Mouse (Mus musculus) hindbrain, embryonic 11.5 days (tissue): ENCODE results near the gene Mon1a. TPM values are rescaled to one million over a fixed set of nuclear protein-coding genes. Genes with fewer than 3 reads are reported as not detected.

Source experiments
- ATAC-seq: fragments of 200-750 bp; cut with Nextera tagmentation; 2 replicates; pipeline ENCODE4 v1.8.0; 2017; ENCODE audit warnings: mild to moderate bottlenecking, moderate TSS enrichment, moderate library complexity; ENCODE audit not compliant: low FRiP score
- DNase-seq: peaks from one replicate; pipeline ENCODE4 v3.0.0-alpha.2; 2015; ENCODE audit warnings: low spot score
- H3K27ac ChIP-seq: fragments of 300-500 bp; sonication (generic); 2 replicates; pipeline ENCODE4 v1.5.1; 2014; ENCODE audit warnings: mild to moderate bottlenecking, low read depth, low read length
- H3K27me3 ChIP-seq: fragments of 300-500 bp; sonication (generic); 2 replicates; pipeline ENCODE4 v1.6.1; 2014; ENCODE audit warnings: mild to moderate bottlenecking, low read length, moderate library complexity, mixed read lengths; ENCODE audit not compliant: control insufficient read depth, insufficient read depth
- H3K36me3 ChIP-seq: fragments of 300-500 bp; sonication (generic); 2 replicates; pipeline ENCODE4 v1.6.1; 2014; ENCODE audit warnings: mild to moderate bottlenecking, low read length, moderate library complexity, mixed read lengths; ENCODE audit not compliant: control insufficient read depth, insufficient read depth
- H3K4me1 ChIP-seq: fragments of 300-500 bp; sonication (generic); replicated peaks from 2 replicates; pipeline ENCODE4 v1.6.1; 2014; ENCODE audit warnings: low read length, mixed read lengths; ENCODE audit not compliant: control insufficient read depth, insufficient read depth
- H3K4me2 ChIP-seq: fragments of 300-500 bp; sonication (generic); replicated peaks from 2 replicates; pipeline ENCODE4 v1.6.1; 2014; ENCODE audit warnings: mild to moderate bottlenecking, low read depth, low read length
- H3K4me3 ChIP-seq: fragments of 300-500 bp; sonication (generic); 2 replicates; pipeline ENCODE4 v1.5.1; 2014; ENCODE audit warnings: low read depth, low read length
- H3K9ac ChIP-seq: fragments of 300-500 bp; sonication (generic); 2 replicates; pipeline ENCODE4 v1.6.1; 2014; ENCODE audit warnings: low read depth, low read length
- H3K9me3 ChIP-seq: fragments of 300-500 bp; sonication (generic); 2 replicates; pipeline ENCODE4 v1.6.1; 2016; ENCODE audit warnings: low read length; ENCODE audit not compliant: control insufficient read depth
- WGBS: fragments of 180-500 bp; shearing (Covaris S2); extraction: QIAGEN DNeasy Blood & Tissue Kit; methylation state at CpG from one replicate; pipeline ENCODE4 v1.1.7; 2014; 5-methylcytosine and 5-hydroxymethylcytosine counted together
- polyA plus RNA-seq: library from polyadenylated mRNA; unstranded; fragments of >200 nt; fragmentation: Nextera tagmentation; extraction: Ambion mirVana; gene quantifications from 2 replicates; pipeline ENCODE4 v1.2.1, GENCODE M21; 2014

Mon1a gene
- polyA plus RNA-seq, 1 experiment from 2014 or later, result 18.1 TPM

GRCm38 (mm10) chr9:107904726-107905125 lies 16.8 kb downstream of the Mon1a start:
- WGBS, result 2% methylated on average over 4 of the region's 4 CpGs
- ATAC-seq, result peak; percentile 52; the same call in 1 of the 2 replicates
- H3K9ac ChIP-seq, result no peak overlapping the region
- H3K9me3 ChIP-seq, result no peaks in the 10 kb centered on the region
- H3K4me3 ChIP-seq, result no peak overlapping the region
- H3K36me3 ChIP-seq, result no peaks in the 10 kb centered on the region
- DNase-seq, result peak; percentile 94
- H3K4me2 ChIP-seq, result no peak overlapping the region
- H3K27ac ChIP-seq, result no peak overlapping the region
- peaks cover 14% of the 10 kb centered on the region for H3K27me3 ChIP-seq
- peaks cover 16% of the 10 kb centered on the region; the same call in 1 of the 2 replicates for H3K4me1 ChIP-seq

- H3K4me1 ChIP-seq, result peaks cover 12% of the 10 kb centered on the region; the same call in 1 of the 2 replicates
- no peaks in the 10 kb centered on the region for H3K36me3 ChIP-seq
- DNase-seq, result peak; percentile 72
- H3K4me2 ChIP-seq, result peak within 1 kb of the TSS; percentile 36
- WGBS, result 24% methylated on average over 19 of the region's 19 CpGs
- no peaks in the 10 kb centered on the region for H3K9me3 ChIP-seq
- peak within 1 kb of the TSS; percentile 42; the same call in 1 of the 2 replicates for H3K9ac ChIP-seq
- H3K27me3 ChIP-seq, result peaks cover 8% of the 10 kb centered on the region
- no peak within 1 kb of the TSS for H3K27ac ChIP-seq
- ATAC-seq, result peak; percentile 51; the same call in 1 of the 2 replicates
- H3K4me3 ChIP-seq, result peak within 1 kb of the TSS; percentile 23
Observed at GRCm38 (mm10) chr9:107906252-107906966, 18.5 kb downstream of the Mon1a start, which contains the start of gene Mst1r. Gene Mst1r, plus strand, starts transcription at chr9:107906873.

GRCm38 (mm10) chr9:107906967-107907800 lies 19.2 kb downstream of the Mon1a start:
- no peak overlapping the region for H3K27ac ChIP-seq
- ATAC-seq (no peak), DNase-seq (peak; percentile 24)
- H3K4me1 ChIP-seq, result peaks cover 12% of the 10 kb centered on the region; the same call in 1 of the 2 replicates
- peaks cover 3% of the 10 kb centered on the region; the same call in 1 of the 2 replicates for H3K27me3 ChIP-seq
- no peaks in the 10 kb centered on the region for H3K9me3 ChIP-seq
- peak overlapping the region; percentile 42; the same call in 1 of the 2 replicates for H3K9ac ChIP-seq
- H3K4me2 ChIP-seq, result peak overlapping the region; percentile 36
- 46% methylated on average over 31 of the region's 31 CpGs for WGBS
- H3K36me3 ChIP-seq, result no peaks in the 10 kb centered on the region
- H3K4me3 ChIP-seq, result peak overlapping the region; percentile 23

GRCm38 (mm10) chr9:107907801-107908120 lies 19.8 kb downstream of the Mon1a start:
- ATAC-seq (no peak), DNase-seq (no peak)
- Histone ChIP-seq H3K36me3 (no peaks in the 10 kb centered on the region), H3K9me3 (no peaks in the 10 kb centered on the region), H3K9ac (no peak overlapping the region), H3K4me2 (no peak overlapping the region), H3K4me1 (peaks cover 12% of the 10 kb centered on the region; the same call in 1 of the 2 replicates), H3K27me3 (peaks cover 3% of the 10 kb centered on the region; the same call in 1 of the 2 replicates), H3K27ac (no peak overlapping the region), H3K4me3 (no peak overlapping the region)
- WGBS, result 78% methylated on average over 14 of the region's 14 CpGs

GRCm38 (mm10) chr9:107908410-107909158 lies 20.6 kb downstream of the Mon1a start:
- WGBS, result 31% methylated on average over 18 of the region's 18 CpGs
- Histone ChIP-seq H3K27ac (no peak overlapping the region), H3K27me3 (peaks cover 3% of the 10 kb centered on the region; the same call in 1 of the 2 replicates), H3K4me2 (no peak overlapping the region), H3K9ac (no peak overlapping the region), H3K4me3 (no peak overlapping the region), H3K4me1 (peaks cover 12% of the 10 kb centered on the region; the same call in 1 of the 2 replicates), H3K36me3 (no peaks in the 10 kb centered on the region), H3K9me3 (no peaks in the 10 kb centered on the region)
- no peak for DNase-seq
- no peak for ATAC-seq

- Histone ChIP-seq H3K27me3 (peaks cover 3% of the 10 kb centered on the region; the same call in 1 of the 2 replicates), H3K4me1 (peaks cover 12% of the 10 kb centered on the region; the same call in 1 of the 2 replicates), H3K27ac (no peak overlapping the region), H3K4me3 (no peak overlapping the region), H3K4me2 (no peak overlapping the region), H3K9me3 (no peaks in the 10 kb centered on the region), H3K9ac (no peak overlapping the region), H3K36me3 (no peaks in the 10 kb centered on the region)
- WGBS, result 91% methylated on average over 15 of the region's 15 CpGs
- ATAC-seq, result no peak
- no peak for DNase-seq
Observed at GRCm38 (mm10) chr9:107910025-107910769, 22.2 kb downstream of the Mon1a start.

GRCm38 (mm10) chr9:107914764-107915420 lies 26.9 kb downstream of the Mon1a start:
- Histone ChIP-seq H3K27ac (no peak overlapping the region), H3K9me3 (no peaks in the 10 kb centered on the region), H3K4me1 (no peaks in the 10 kb centered on the region), H3K9ac (no peak overlapping the region), H3K27me3 (no peaks in the 10 kb centered on the region), H3K4me3 (no peak overlapping the region), H3K4me2 (no peak overlapping the region), H3K36me3 (no peaks in the 10 kb centered on the region)
- no peak for ATAC-seq
- WGBS, result 84% methylated on average over 16 of the region's 16 CpGs
- DNase-seq, result no peak
